Mouse (Mus musculus) urinary bladder, adult 18-20 months (tissue): Measurements from ENCODE around the gene Fkbp14.

Source experiments
- DNase-seq, 2 experiments: peaks; one replicate each; pipeline ENCODE4 v3.0.0; 2022; ENCODE audit warnings: low spot score in 2 of 2, mixed read lengths in 2 of 2

Fkbp14 gene

DNA sequence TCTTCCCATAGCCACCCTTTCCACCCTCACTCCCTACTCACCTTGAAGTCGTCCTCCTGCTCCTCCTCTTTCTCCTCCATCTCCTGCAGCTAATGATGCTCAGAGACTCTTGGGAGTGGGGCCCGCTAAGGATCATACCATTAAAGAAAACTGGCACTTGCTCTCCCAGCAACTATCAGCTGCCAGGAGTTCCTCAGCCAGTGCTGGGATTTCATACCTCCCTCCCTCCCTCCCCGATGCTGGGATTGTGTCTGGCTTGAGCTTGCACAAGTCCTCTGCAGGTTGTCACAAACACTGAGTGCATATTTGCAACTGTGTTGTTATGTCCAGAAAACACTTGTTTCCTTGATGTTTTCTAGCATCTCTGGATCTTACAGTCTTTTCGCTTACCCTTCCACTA lies at the start of gene Fkbp14:
Gene Fkbp14, minus strand, starts transcription at position 101 of the 400 bp plus-strand sequence.
- no peak for DNase-seq

DNA sequence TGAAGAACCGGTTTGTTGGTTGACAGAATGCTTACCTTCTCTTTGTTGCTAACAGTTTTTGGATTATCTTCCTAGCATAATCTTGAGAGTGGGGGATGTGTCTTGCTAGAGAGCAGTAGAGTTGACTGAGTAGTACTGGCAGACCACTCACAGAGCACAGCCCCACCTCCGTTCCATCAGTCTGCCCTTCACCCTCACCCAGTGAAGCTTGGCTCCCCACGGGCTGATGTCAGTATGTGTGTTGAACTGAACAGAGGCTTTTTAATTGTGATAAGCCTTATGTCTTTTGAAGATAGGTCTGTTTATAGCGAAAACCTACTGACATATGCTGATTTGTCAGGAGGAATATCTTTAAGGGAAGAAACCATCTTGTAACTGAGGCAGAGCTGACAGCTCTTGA lies 46.1 kb upstream of the Fkbp14 start:
- DNase-seq, result no peak

DNA sequence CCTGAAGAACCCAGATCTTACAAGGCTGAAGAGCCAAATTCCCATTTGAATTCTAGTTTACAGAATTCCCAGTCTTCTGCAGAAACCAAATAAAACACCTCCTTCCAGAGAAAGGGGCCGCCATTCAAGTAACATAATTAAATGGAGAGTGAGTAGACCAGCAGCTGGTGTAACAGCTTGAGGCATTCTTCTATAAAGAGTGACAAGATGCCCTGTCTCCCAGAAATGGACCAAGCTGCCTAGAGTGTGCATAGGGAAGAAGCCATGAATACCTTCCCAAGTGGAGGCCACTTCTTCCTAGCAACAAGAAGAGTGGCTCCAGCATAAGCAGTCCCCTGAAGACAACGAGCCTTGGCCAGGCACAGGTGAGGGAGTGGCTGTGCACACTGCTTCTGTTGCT lies 44.8 kb upstream of the Fkbp14 start:
- DNase-seq, result no peak

DNA sequence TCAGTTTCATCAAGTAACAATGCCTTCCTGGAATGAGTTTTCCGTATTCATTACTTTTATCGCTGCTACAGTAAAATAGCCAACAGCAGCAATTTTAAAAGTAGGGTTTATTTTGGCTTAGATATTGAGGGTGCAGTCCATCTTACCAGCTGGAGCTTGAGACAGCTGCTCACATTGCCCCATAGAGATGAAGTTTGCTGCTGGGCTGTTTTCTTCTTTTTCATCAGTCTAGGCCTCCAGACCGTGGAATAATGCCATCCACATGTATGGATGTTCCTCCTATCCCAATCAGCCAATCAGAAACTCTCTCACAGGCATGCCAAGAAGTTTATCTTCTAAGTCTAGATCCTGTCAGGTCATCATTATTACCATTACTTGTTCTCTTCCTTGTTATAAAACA lies 42.8 kb upstream of the Fkbp14 start:
- DNase-seq, result no peak

DNA sequence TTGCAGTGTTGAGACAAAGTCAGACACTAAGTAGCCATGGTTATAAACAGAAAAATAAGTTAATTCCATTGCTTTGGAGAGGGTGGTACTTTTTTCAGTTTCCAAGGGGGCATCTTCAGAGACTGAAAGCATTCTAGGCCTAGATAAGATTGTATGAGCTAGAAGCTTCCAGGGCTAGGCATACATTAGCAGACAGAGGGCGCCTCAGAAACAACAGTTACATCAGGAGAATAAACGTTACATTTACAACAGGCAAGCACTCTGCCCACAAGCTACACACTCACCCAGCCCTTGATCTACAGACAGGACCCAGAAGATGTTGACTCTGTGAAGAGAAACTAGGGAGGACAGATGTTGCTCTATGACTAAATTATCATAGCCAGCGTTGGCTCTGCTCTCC lies 34.4 kb upstream of the Fkbp14 start:
- no peak for DNase-seq

DNA sequence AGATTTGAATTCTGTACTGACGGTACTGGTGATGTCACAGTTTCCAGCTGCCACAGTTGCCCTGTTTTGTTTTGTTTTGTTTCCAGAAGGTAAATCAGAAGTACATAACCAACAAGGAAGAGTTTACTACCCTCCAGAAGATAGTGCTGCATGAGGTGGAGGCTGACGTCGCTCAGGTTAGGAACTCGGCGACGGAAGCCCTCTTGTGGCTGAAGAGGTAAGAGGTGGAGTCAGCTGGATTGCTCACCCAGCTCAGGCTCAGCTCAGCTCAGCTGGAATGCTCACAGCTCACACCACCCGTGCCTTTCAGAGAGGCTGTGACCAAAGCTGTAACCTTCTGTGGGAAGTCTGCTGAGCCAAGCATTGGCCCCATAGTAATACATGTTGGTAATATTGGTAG lies 32.6 kb upstream of the Fkbp14 start:
- DNase-seq, result peak; percentile 12 to 22

DNA sequence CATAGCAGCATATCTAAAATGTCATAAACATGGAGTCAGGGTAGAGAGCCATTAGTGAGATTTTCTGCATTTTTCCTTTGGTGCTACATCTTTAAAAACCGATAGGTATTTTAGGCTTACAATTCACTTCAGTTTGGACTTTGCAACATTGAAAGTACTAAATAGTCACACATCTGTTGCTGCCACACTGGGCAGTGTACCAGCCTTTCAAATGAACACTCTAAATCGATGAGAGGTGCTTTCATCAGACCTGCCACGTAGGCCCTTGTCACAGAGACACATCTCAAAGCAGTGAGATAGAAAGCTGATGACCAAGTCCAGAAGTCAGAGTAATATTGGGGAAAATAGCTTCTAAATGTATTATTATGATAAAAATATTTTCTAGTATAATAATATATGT lies 31.3 kb upstream of the Fkbp14 start:
- no peak for DNase-seq

DNA sequence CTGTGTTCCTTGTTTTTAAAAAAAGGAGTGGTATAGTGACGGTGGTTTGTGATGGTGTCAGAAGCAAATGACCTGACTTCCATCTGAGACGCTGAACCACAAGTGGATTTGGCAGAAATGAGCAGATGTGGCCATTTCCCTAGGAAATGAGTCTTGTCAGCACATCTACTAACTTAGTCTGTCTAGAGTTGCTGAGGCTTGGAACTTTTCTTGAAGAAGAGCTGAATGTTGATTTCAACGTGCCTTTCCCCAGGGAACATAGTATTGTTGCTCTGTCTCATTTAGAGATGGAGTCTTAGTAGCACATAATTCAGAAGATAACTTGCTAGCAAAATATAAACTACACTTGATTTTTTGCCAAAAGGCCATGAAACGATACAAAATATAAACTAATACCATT lies 23.2 kb upstream of the Fkbp14 start:
- no peak for DNase-seq

DNA sequence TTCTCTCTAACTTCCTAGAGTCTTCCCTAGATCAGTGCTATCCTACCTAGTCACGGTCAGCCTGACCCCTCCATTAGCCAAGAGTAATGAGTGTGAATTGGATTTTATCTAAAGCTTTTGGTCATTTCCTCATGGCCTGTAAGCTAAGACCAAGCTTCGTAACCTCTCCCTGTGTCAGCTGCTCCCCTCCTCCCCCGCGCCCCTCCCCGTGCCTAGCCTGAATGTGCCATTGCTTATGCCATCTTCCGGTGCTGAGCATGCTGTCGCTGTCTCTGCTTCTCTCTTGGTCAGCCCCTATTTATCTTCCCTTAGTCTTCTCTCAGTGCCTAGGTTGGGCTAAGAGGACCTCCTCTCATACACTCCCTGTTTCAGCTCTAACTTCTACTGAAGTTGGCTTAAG lies 22.4 kb upstream of the Fkbp14 start:
- no peak for DNase-seq

DNA sequence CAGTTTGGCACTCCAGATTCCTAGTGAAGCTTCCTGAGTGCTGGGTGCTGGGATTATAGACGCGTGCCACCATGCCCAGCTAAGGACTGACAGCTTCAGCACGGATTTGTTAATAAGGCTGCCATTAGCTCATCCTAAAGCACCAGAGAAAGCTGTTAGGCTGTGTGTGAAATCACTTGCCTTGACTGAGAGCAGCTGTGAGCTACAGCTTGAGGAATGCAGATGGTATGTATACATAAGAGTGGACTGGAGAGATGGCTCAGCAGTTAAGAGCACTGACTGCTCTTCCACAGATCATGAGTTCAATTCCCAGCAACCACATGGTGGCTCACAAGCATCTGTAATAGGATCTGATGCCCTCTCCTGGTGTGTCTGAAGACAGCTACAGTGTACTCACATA lies 20.3 kb upstream of the Fkbp14 start:
- DNase-seq, result no peak

DNA sequence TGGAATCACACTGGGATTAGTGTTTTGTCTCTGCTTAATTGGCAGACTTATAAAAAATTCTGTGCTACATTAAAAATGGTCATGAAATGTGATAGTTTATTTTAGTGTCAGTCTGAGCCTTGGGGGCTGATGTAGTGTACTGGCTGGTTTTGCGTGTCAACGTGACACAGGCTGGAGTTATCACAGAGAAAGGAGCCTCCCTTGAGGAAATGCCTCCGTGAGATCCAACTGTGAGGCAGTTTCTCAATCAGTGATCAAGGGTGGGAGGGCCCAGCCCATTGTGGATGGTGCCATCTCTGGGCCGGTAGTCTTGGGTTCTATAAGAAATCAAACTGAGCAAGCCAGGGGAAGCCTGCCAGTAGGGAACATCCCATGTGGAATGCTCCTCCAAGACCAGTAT lies 9.1 kb upstream of the Fkbp14 start:
- peak in 1 of 2 experiments; percentile 6 for DNase-seq

DNA sequence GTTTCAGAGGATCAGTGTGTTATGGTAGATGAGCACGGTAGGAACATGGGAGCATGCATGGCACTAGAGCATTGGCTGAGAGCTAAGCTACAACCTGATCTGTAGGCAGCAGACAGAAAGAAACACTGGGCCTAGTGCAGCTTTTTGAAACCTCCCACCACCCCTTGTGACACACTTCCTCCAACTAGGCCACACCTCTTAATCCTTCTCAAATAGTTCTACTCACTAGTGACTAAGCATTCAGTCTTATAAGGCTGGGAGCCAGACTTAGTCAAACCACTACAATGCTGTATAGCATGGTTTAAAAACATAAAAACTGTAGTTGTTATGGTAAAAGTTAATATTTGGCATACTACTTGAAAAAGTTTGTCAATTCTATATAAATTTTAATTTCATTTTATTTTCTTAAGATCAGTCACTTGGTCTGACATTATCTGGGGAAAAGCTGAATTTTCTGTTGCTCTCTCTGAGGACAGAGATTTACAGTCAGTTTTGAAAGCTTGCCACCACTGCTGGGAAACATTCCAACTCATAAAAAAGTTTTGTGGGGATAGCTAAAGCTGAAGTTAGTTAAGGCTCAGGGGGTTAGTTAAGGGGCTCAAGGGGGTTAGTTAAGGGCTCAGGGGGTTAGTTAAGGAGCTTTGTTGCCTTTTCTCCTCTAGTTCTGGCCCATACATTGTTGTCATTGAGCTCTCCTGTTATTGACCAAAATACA lies 7.0 kb upstream of the Fkbp14 start:
- DNase-seq, result peak in 1 of 2 experiments; percentile 33

DNA sequence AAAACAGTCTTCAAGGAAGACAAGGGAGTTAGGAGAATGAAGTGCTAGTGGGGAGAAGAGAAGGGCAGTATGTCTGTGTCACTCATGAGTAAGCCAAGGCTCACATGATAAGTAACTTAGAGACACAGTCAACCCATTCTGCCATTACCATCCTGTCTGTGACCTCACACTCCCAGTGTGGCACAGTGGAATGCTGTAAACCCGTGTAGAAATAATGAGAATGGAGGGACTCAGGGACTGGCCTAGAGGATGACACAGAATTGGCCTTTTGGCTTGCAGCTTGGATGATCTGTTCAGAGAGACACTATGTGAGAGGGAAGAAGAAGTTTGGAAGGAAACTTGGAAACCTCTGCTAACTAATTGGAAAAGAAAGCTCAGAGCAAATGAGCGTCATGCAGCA lies 5.8 kb upstream of the Fkbp14 start:
- DNase-seq, result no peak

DNA sequence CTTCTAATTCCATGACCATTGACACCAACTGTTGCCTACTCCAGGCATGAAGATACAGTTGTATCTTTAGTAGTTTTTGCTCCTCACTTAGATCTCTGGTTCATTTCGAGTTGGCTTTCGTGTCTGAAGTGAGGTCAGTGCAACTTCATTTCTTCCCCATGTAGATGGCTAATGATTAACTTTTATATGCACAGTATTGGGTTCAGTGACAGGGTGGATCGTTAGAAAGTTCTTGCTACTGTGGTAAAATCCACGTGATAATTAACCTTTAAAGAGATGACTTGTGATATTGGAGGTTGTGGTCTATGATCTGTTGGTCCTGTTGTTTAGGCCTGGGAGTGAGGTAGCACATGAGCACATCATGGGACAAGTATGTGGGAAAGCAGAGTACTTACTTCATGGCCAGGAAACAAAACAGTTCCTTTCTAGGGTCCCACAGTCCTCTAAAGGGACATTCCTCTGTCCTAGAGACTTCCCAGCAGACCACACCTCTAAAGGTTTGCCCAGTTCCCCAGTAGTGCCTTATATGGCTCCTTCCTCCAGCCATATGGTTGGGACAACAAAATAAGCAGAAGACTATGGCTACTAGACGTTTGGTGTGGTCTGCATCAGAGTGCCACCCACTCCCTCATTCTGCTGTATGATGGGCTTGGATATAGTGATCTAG lies 3.7 kb upstream of the Fkbp14 start:
- no peak for DNase-seq

DNA sequence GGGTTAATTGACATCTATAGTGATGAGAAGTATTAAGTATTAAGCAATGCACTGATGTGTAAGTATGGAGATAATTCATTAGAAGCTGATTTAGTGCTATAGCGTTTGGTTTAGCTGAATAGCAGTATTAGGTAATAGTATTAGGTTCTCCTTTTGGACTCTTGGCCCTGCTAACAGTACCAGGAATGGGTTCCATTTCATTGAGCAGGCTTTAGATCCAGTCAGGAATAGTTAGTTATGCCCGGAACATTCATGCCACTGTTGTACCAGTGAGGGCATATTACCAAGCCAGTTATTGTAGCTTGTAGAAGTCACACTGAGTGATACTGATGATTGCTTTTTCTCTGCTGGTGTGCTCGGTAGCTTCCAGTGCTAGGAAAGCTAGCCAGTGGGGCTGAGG lies 603 bp upstream of the Fkbp14 start:
- no peak for DNase-seq

DNA sequence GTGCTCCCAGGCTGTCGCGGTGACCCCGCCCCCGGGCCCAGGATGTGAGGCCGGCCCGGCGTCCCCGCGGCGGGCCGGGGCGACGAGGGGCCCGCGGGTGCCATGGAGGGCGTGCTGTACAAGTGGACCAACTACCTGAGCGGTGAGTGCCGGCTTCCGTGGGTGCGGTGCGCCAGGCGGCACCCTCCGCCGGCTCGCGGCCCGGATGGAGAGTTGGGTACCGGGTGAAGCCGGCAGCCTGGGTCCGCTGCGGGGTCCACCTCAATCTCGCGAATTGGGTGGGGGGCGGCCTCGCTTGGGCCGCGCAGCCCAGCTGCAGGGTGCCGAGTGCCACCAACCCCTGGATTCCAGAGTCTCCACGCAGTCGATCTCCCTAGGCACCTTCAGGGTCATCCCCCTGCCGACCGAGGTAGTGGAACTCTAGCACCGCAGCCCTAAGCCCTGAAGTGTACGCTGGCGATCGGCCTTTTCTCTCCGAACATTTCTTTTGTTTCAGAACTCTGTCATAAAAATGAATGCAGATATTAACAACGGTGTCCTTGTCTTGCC lies 1.7 kb downstream of the Fkbp14 start:
- DNase-seq, result no peak

DNA sequence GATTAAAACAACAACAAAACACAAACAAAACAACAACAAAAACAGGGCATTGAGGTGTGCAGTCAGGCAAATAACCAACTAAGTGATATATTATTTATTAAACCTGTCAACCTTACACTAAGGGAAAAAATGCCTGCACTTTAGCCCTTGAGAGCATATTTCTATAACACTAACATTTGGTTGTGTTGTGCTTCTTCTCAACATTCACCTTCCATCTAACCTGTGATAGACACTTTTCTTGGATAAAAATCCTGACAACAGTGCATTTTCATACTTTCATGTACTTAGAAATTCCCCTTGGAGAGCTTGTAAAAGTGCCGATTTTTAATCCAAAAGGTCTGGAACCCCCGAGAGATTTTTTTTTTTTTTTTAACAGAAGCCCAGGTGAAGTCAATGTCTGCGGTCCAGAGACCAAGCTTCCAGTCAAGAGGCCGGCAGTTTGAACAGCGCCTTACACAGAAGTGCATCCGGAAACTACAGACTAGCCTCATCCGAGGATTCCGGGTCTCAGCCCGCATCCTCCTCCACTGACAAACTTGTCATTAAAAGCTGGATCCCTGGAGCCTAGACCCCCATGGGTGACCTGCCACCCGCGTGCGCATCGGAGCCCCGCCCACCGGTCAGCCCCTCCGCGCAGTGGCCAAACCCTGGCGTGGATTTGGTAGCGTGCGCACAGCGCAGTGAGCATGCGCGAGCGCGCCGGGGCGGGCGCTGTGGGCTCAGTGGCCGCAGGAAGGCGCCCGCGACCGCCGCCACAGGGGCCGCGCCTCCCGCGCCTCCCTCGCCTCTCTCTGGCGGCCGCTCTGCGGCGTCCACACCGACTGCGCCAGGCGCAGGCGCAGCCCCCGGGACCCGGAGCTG lies 2.4 kb downstream of the Fkbp14 start, which contains the start of gene Plekha8:
Gene Plekha8, plus strand, starts transcription at position 643 of the 861 bp plus-strand sequence.
- peak; percentile 86 to 88 for DNase-seq

DNA sequence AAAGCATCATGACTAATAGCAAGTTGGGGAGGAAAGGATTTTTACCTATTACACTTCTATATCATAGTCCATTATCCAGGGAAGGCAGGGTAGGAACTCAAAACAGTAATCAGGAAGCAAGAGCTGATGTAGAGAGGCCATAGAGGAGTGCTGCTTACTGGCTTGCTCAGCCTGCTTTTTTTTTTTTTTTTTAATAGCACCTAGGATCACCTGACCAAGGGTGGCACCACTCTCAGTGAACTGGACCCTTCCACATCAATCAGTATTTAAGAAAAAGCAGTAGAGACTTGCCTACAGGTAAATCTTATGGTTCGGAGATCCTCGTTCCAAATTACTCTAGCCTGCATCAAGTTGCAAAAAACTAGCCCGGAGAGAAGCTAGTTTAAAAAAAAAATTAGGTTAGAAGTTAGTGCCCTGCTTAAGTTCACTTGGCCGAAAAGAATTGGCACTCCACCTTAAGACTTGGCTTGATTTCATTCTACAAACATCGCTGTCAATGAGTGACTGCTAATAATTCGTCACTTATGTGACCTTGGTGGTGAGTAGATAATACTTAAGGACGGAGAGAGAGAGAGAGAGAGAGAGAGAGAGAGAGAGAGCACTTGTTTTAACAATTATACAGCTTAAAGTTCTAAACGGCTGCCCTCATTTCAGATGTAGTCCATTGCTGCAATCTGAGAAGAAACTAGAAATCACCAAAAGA lies 3.2 kb downstream of the Fkbp14 start:
- no peak for DNase-seq

DNA sequence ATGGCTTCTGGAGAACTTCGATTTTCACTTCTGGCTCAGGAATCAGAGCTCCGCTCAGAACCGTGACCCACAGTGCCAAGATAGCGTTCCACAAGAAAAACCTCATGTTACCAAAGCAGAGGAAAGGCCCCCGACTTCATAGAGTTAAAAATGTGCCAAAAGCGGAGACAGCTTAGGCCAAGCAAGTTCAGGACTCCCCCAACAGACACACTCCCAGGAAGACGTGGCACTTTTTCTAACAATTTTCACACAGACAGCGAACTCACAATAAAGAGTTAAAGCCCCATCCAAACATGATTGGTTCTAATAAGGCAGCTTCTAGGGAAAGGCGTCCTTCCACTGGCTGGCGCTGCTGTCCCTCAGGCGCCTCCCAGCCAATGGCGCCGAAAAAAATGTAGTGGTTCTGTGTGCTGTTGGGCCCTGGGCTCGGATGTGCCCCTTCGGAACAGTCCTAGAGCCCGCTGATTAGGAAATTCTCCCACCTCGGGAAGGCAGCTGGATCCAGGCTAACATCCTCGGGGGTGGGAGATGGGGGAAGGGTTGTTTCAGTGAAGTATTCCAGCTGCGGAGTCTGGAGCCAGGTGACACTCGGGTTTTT lies 4.1 kb downstream of the Fkbp14 start:
- peak; percentile 86 to 90 for DNase-seq

DNA sequence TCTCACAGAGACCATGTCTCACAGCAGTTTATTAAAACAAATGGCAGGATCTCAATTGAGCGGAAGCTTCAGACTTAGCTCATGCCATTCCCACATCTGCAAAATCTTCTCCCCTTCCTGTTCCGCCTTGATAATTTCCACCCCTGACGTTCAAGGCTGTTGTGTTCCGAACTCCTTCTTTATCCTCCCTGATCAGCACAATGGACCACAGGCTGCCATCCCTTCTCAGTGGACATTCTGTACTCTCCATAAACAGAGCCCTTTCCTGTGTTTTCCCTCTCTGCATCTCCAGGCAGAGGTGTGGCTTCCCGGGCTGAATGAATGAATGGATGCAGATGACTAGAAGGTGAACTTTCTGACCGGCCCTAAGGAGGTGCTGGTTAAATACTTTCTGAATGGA lies 5.3 kb downstream of the Fkbp14 start:
- no peak for DNase-seq

DNA sequence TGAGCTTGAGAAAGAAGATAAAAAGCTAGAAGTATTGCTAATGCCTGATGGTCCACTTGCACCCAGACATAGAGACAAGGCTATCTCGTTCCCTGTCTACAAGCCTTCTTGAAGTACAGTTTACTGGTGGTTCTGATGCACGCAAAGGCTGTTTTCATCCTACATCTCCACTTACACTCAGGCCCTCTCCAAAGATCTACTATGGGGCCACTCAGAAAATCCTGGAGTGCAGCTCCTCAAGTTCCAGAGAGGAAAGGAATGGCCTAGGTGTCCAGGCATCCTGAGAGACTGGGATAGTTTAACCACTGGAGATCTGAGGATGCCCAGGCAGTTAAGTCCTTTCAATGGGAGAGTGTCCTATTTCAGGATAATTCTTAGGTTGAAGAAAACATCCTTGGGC lies 6.4 kb downstream of the Fkbp14 start:
- DNase-seq, result no peak
